Mouse (Mus musculus) limb, embryonic 13.5 days (tissue): ENCODE data around the gene Plekhg5. TPM values are rescaled to one million over a fixed set of nuclear protein-coding genes. Genes with fewer than 3 reads are reported as not detected.

Source experiments
- ATAC-seq: fragments of 200-750 bp; cut with Nextera tagmentation; 2 replicates; pipeline ENCODE4 v1.8.0; 2017; ENCODE audit warnings: low read depth, moderate number of reproducible peaks, moderate TSS enrichment; ENCODE audit not compliant: low FRiP score
- H3K27ac ChIP-seq: fragments of 300-500 bp; sonication (generic); 2 replicates; pipeline ENCODE4 v1.5.1; 2015; ENCODE audit warnings: inconsistent platforms, mild to moderate bottlenecking, moderate library complexity
- H3K27me3 ChIP-seq: fragments of 300-500 bp; sonication (generic); 2 replicates; pipeline ENCODE4 v1.6.1; 2015; ENCODE audit warnings: mild to moderate bottlenecking, inconsistent platforms
- H3K36me3 ChIP-seq: fragments of 300-500 bp; sonication (generic); 2 replicates; pipeline ENCODE4 v1.6.1; 2015; ENCODE audit warnings: inconsistent platforms, mild to moderate bottlenecking, moderate library complexity
- H3K4me1 ChIP-seq: fragments of 300-500 bp; sonication (generic); 2 replicates; pipeline ENCODE4 v1.6.1; 2015; ENCODE audit warnings: inconsistent platforms
- H3K4me2 ChIP-seq: fragments of 300-500 bp; sonication (generic); replicated peaks from 2 replicates; pipeline ENCODE4 v1.6.1; 2015; ENCODE audit warnings: inconsistent platforms, mild to moderate bottlenecking, moderate library complexity
- H3K4me3 ChIP-seq: fragments of 300-500 bp; sonication (generic); 2 replicates; pipeline ENCODE4 v1.5.1; 2015; ENCODE audit warnings: moderate library complexity, mild to moderate bottlenecking, inconsistent platforms
- H3K9ac ChIP-seq: fragments of 300-500 bp; sonication (generic); 2 replicates; pipeline ENCODE4 v1.6.1; 2015; ENCODE audit warnings: mild to moderate bottlenecking, inconsistent platforms
- H3K9me3 ChIP-seq: fragments of 300-500 bp; sonication (generic); 2 replicates; pipeline ENCODE4 v1.6.1; 2016; ENCODE audit warnings: inconsistent platforms
- WGBS: fragments of 180-500 bp; shearing (Covaris S2); methylation state at CpG from one replicate; pipeline ENCODE4 v1.1.7; 2015; 5-methylcytosine and 5-hydroxymethylcytosine counted together
- polyA plus RNA-seq: library from polyadenylated mRNA; unstranded; fragments of >200 nt; fragmentation: Nextera tagmentation; extraction: Ambion mirVana; gene quantifications from 2 replicates; pipeline ENCODE4 v1.2.1, GENCODE M21; 2015

Gene Plekhg5
- polyA plus RNA-seq, 1 experiment from 2014 or later = 17.3 TPM

DNA sequence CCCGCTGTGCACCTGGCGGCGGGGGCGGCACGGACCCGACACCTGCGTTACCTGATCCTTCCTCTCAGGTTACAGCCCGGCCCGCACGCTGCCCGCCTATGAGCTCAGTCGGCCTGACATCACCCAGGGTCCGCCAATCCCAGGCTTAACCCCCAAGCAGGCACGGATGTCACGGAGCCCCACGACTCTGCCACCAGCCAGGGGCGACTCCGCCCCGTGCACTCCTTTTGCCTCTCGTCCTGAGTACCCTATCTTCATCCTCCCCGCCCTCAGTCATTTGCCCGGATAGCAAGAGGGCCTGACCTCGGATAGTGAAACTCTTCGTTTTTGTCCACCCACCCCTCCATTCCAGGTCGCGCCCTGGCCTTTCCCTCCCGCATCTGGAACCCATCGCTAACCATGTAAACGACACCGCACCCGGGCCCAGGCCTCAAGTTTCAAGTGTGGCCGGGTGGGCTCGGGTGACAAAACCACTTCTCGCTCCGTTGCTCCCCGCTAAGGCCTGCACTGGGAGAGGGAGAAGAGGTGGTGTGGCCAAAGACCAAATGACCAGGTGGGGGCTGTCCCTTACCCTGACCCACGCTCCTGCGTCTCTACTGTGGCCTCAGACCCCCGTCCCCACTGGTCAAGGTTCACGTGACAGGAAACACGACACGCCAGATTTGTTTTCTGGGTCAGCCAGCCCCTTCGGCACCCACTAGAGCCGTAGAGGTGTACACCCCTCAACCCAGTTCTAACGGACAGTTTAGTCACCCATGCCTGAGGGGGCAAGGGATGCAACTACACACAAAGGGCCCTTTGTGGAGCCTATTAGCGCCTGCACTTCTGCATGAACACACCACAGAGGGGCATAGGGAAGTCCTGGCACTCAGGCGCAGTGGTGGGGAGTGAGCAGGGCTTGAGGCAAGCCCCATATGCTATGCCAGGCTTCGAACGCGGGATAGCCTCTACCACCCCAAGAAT lies 59.8 kb downstream of the Plekhg5 start:
- H3K27ac ChIP-seq = no peak overlapping the region
- H3K9me3 ChIP-seq = no peaks in the 10 kb centered on the region
- H3K4me3 ChIP-seq = peak overlapping the region; percentile 44
- ATAC-seq = 0 out of 2 replicates have a peak, but pooled peaks have one; percentile 4
- 4% methylated on average over 50 of the region's 50 CpGs for WGBS
- H3K4me1 ChIP-seq = peaks cover 27% of the 10 kb centered on the region
- no peaks in the 10 kb centered on the region for H3K36me3 ChIP-seq
- peak overlapping the region; percentile 71 for H3K4me2 ChIP-seq
- peaks cover 97% of the 10 kb centered on the region for H3K27me3 ChIP-seq
- H3K9ac ChIP-seq = no peak overlapping the region

DNA sequence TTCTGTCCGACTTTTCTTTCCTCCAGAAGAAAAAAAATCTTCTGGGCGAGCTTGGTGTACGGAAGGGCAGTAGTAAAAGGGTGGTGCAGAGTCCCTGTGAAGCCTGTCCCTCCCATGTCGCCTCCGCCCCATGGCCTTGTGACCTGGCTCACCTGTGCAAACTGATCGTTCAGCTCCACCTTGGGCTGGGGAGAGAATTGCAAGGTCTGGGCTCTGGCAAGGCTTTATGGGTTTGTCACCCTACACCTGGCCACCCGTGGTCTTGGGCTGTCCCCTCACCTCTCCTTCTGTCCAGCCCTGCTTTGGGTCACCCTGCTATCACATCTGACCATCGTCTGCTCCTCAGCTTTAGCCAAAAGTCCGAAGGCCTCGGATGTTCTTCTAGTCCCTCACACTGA lies 60.5 kb downstream of the Plekhg5 start:
- H3K9ac ChIP-seq = no peak overlapping the region
- ATAC-seq = no peak
- 24% methylated on average over 10 of the region's 10 CpGs for WGBS

DNA sequence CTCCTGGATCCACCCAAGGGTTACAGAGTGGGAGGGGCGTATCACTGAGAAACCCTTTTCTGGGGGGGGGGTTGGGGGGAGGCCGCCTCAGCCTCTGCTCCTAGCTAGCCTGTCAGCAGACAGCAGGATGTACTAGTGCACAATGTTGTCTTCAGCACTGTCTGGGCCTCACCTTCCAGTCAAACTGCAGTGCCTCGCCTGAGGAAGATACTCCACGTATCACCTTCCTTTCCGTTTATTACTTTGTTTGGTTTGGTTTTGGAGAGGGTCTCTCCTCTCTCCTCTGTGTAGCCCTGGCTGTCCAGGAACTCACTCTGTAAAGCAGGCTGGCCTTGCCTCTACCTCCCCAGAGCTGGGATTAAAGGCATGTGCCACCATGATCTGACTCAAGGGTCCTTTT lies 60.9 kb downstream of the Plekhg5 start:
- H3K4me3 ChIP-seq = no peak overlapping the region
- no peak overlapping the region for H3K9ac ChIP-seq
- H3K36me3 ChIP-seq = no peaks in the 10 kb centered on the region
- peaks cover 91% of the 10 kb centered on the region for H3K27me3 ChIP-seq
- H3K4me1 ChIP-seq = peaks cover 29% of the 10 kb centered on the region
- WGBS = 51% methylated on average over 5 of the region's 5 CpGs
- no peak overlapping the region for H3K4me2 ChIP-seq
- H3K27ac ChIP-seq = no peak overlapping the region
- no peak for ATAC-seq
- H3K9me3 ChIP-seq = no peaks in the 10 kb centered on the region

More for the DNA sequence above, 60.5 kb downstream of the Plekhg5 start:
- Histone ChIP-seq H3K4me3 (no peak overlapping the region), H3K27ac (no peak overlapping the region), H3K36me3 (no peaks in the 10 kb centered on the region), H3K4me2 (no peak overlapping the region; the same call in 1 of the 2 replicates), H3K4me1 (peaks cover 27% of the 10 kb centered on the region), H3K27me3 (peaks cover 93% of the 10 kb centered on the region), H3K9me3 (no peaks in the 10 kb centered on the region)

DNA sequence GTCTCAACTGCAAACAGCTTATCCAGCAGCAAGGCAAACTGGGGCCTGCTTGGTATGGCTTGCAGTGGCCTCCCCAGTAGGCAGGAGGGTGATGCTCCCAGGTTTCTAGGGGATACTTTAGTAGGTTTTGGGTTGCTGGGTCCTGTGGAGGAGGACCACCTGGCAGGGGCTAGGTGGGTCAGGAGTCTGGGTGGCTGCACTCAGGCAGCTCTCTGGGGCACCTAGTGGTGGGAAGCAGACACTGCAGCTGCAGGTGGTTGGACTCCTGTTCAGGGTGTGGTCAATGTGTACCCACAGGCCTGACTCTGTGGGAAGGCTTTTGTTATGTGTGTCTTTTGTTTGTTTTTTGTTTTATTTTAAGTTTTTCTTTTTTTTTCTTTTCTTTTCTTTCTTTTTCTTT lies 62.2 kb downstream of the Plekhg5 start:
- Histone ChIP-seq H3K4me3 (no peak overlapping the region), H3K4me2 (no peak overlapping the region), H3K27ac (no peak overlapping the region), H3K36me3 (no peaks in the 10 kb centered on the region), H3K9ac (no peak overlapping the region), H3K27me3 (peaks cover 86% of the 10 kb centered on the region), H3K4me1 (peaks cover 37% of the 10 kb centered on the region), H3K9me3 (no peaks in the 10 kb centered on the region)
- ATAC-seq = no peak

DNA sequence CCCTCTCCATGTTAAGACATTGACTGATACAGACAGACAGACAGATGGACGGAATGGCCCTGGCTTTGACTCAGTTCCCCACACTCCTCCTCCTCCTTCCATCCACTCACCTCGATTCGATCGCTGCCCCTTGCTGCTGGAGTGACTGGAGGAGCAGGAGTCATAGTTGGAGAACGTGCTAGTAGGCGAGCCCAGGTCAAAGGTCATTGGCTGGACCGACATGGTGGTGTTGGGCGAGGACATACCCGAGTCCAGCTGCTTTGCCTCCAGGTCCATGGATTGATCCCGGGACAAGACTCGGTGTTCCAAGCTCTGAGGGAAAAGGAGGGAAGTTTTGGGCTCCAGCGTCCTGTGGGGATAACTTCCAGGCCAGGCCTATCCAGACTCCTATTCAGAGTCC lies 63.1 kb downstream of the Plekhg5 start:
- Histone ChIP-seq H3K36me3 (no peaks in the 10 kb centered on the region), H3K4me2 (no peak overlapping the region), H3K4me1 (peaks cover 35% of the 10 kb centered on the region), H3K4me3 (no peak overlapping the region), H3K27me3 (peaks cover 85% of the 10 kb centered on the region), H3K27ac (no peak overlapping the region), H3K9me3 (no peaks in the 10 kb centered on the region), H3K9ac (no peak overlapping the region)
- ATAC-seq = no peak
- WGBS = 83% methylated on average over 12 of the region's 12 CpGs

DNA sequence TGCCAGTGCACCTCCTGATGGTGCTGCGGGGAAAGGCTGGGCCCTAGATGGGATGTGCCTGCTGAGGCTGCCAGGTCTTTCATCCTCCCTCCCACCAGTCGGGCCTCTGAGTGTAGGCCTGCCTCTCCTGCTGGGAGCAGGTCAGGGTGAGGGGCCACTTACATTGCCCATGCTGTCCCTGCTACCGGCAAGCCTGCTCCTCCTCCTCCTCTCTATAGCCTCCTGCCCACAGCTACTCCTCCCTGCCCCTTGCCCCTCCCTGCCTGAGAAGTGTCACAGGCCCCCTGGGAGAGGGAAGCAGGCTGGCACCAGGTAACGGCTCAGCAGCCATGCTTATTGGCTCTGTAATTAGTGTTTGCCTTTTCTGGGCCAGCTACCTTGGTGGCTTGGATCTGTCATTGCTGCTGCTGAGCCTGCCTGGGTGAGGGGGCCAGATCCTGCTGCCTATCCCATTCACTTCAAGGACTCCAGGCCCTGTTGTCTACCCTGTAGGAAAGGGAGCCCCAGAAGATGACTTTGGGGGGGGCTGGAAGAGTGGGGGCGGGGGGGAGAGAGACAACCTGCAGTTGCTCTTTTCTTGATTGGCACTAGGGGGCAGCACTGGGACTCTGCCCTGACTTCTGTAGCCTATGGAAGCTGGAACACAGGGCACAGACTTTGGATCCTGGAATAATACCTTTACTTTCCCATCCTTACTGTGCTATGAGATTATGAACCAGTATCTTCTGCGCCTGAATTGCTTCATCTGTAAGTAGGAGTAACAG lies 64.0 kb downstream of the Plekhg5 start:
- Histone ChIP-seq H3K9ac (no peak overlapping the region), H3K4me1 (peaks cover 26% of the 10 kb centered on the region), H3K27me3 (peaks cover 83% of the 10 kb centered on the region), H3K4me2 (no peak overlapping the region), H3K36me3 (no peaks in the 10 kb centered on the region), H3K27ac (no peak overlapping the region), H3K4me3 (no peak overlapping the region), H3K9me3 (no peaks in the 10 kb centered on the region)
- 28% methylated on average over 6 of the region's 6 CpGs for WGBS
- no peak for ATAC-seq

DNA sequence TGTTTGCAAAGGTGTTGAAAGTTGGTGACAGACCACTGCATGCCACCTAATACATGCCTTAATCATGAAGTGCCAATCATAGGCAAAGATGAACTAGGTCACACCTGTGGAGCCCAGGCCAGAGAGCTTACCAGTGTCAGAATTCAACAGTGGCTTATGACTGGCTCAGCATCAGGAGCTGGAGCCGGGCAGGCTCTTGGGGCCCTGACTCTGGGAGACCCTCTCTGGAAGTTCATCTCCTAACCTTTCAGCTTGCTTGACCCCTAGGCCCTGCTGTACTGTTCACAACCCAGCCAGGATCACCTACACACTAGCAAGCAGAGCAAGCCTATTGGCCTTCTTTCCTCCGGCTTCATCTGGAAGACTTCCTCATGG lies 64.6 kb downstream of the Plekhg5 start:
- no peak overlapping the region for H3K27ac ChIP-seq
- 86% methylated on average over 2 of the region's 2 CpGs for WGBS
- H3K27me3 ChIP-seq = peaks cover 83% of the 10 kb centered on the region
- no peak for ATAC-seq
- no peak overlapping the region for H3K9ac ChIP-seq
- H3K36me3 ChIP-seq = no peaks in the 10 kb centered on the region
- H3K4me2 ChIP-seq = no peak overlapping the region
- H3K9me3 ChIP-seq = no peaks in the 10 kb centered on the region
- H3K4me3 ChIP-seq = no peak overlapping the region
- H3K4me1 ChIP-seq = peaks cover 20% of the 10 kb centered on the region

DNA sequence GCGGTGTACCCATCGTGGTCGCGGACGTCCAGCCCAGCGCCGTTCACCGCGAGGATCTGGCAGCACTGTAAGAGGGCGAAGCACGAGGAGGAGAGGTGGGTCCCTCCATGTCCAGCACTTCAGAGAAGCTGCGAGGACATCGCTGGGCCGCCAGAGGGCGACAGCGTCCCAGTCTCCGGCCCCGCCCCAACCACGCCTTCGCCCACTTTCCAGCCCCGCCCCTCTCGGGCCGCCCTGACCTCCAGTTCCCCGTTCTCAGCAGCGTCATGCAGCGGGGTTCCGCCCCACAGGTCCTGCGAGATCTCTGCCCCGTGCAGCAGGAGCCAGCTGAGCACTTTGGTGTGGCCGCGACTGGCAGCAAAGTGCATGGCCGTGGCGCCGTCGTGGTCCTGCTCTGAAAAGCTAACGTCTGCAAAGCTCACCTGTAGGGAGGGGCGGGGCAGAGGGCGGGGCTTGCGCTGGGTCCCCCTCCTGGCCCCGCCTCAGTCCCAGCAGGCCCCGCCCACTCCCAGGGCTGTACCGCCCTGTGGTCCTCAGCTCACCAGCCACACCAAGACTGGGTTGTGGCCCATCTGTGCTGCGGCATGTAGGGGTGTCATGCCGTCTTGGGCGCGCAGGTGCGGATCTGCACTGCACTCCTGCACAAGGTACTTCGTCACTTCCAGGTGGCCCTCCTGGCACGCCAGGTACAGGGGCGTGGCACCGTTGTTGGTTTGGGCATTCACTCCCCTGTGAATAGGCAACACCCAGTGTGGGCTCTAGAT lies 66.4 kb downstream of the Plekhg5 start:
- no peak overlapping the region for H3K27ac ChIP-seq
- H3K4me2 ChIP-seq = peak overlapping the region; percentile 64
- H3K36me3 ChIP-seq = no peaks in the 10 kb centered on the region
- no peaks in the 10 kb centered on the region for H3K9me3 ChIP-seq
- H3K4me1 ChIP-seq = peaks cover 9% of the 10 kb centered on the region; the same call in 1 of the 2 replicates
- H3K4me3 ChIP-seq = peak overlapping the region; percentile 45
- peaks cover 73% of the 10 kb centered on the region for H3K27me3 ChIP-seq
- H3K9ac ChIP-seq = 0 out of 2 replicates have a peak overlapping the region, but pooled peaks have one; percentile 10
- WGBS = 2% methylated on average over 50 of the region's 51 CpGs
- ATAC-seq = peak; percentile 84

DNA sequence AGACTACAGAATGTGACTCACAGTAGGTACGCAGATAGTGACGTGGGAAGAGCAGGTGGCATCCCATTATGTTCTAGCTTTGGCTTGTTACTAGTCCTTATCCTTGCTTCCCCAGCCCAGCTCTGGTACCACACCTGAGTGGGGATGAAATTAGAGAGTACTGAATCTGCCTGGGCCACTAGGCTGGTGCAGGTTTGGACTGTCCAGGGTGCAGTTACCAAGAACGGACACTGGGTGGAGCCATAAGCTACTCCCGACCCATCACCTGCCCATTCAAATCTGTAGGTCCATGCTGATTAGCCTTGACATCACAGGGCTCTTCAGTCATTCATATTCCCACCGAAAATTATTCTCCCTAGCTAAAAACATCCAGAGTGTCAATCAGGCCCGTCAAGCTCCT lies 68.1 kb downstream of the Plekhg5 start:
- 29% methylated on average over 6 of the region's 6 CpGs for WGBS
- Histone ChIP-seq H3K27me3 (peaks cover 61% of the 10 kb centered on the region), H3K27ac (no peak overlapping the region), H3K9me3 (no peaks in the 10 kb centered on the region), H3K4me3 (no peak overlapping the region), H3K4me1 (peaks cover 9% of the 10 kb centered on the region; the same call in 1 of the 2 replicates), H3K36me3 (no peaks in the 10 kb centered on the region), H3K9ac (no peak overlapping the region), H3K4me2 (no peak overlapping the region)
- ATAC-seq = no peak

DNA sequence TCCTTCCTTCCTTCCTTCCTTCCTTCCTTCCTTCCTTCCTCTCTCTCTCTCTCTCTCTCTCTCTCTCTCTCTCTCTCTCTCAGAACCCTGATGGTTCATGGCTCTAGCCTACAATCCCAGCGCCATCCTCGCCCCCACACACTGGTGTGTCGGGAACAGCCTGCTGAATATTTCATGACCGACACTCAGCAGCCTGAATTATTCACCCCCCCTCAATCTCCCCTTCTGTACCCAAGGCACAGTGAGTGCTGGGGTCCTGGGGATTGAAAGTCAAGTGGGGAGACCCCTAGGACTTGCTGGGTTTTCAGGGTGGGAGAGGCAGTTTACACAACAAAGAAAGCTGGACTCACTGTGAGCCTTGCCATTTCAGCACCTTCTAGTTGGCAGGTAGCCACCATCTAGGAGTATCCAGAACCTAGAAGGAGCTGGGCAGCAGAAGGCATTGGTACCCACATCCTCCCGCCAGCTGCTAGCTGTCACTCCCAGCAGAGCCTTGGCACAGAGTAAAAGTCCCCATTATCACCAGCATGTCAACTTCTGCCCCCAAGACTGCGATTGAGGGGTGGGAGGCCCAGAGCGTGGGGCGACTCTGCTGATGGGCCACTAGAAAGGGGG lies 69.3 kb downstream of the Plekhg5 start:
- no peaks in the 10 kb centered on the region for H3K9me3 ChIP-seq
- ATAC-seq = no peak
- H3K4me1 ChIP-seq = peaks cover 9% of the 10 kb centered on the region; the same call in 1 of the 2 replicates
- no peak overlapping the region for H3K4me3 ChIP-seq
- no peak overlapping the region for H3K9ac ChIP-seq
- 73% methylated on average over 8 of the region's 8 CpGs for WGBS
- H3K36me3 ChIP-seq = no peaks in the 10 kb centered on the region
- H3K27ac ChIP-seq = no peak overlapping the region
- peaks cover 59% of the 10 kb centered on the region for H3K27me3 ChIP-seq
- H3K4me2 ChIP-seq = no peak overlapping the region

DNA sequence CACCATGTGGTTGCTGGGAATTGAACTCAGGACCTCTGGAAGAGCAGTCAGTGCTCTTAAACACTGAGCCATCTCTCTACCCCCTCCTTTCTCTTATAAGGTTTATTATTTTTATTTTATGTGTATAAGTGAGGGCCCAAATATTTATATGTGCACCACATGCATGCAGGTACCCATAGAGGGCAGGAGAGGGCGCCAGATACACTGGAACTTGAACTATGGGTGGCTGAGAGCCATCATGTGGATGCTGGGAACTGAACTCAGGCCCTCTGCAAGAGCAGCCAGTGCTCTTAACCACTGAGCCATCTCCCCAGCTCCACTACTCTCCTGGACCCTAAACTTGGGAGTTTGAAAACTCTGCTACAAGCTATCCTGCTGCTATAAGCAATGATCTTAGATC lies 71.3 kb downstream of the Plekhg5 start:
- no peak for ATAC-seq
- H3K4me1 ChIP-seq = peaks cover 4% of the 10 kb centered on the region; the same call in 1 of the 2 replicates
- H3K27me3 ChIP-seq = peaks cover 59% of the 10 kb centered on the region
- H3K27ac ChIP-seq = no peak overlapping the region
- H3K9ac ChIP-seq = no peak overlapping the region
- no peaks in the 10 kb centered on the region for H3K36me3 ChIP-seq
- H3K9me3 ChIP-seq = no peaks in the 10 kb centered on the region
- WGBS = 29% methylated on average over 1 of the region's 1 CpGs
- H3K4me3 ChIP-seq = no peak overlapping the region
- no peak overlapping the region for H3K4me2 ChIP-seq
